Mouse (Mus musculus): ENCODE results near the gene Dll4.
A peak's percentile ranks its signal among the peaks of the same experiment; 100 is the strongest.

Dll4 gene

GRCm38 (mm10) chr2:119325568-119326143 lies at the start of gene Dll4:
TSS of gene Dll4 (plus strand) at chr2:119325784.
- DNase-seq (ENCODE audit: low spot score), result peak; percentile 84

GRCm38 (mm10) chr2:119276926-119277325 lies 48.7 kb upstream of the Dll4 start:
- DNase-seq (ENCODE audit: low spot score), result no peak

- DNase-seq (ENCODE audit: low spot score), result no peak
Measured at GRCm38 (mm10) chr2:119277810-119278209, 47.8 kb upstream of the Dll4 start.

GRCm38 (mm10) chr2:119281899-119282565 lies 43.6 kb upstream of the Dll4 start:
- DNase-seq (ENCODE audit: low spot score), result no peak

GRCm38 (mm10) chr2:119287372-119287771 lies 38.2 kb upstream of the Dll4 start:
- no peak for DNase-seq (ENCODE audit: low spot score)

- peak; percentile 98 for DNase-seq (ENCODE audit: low spot score)
Measured at GRCm38 (mm10) chr2:119288270-119288882, 37.2 kb upstream of the Dll4 start, which contains the start of gene Vps18. TSS of gene Vps18 (plus strand) at chr2:119288740.

- DNase-seq (ENCODE audit: low spot score), result peak; percentile 39
Measured at GRCm38 (mm10) chr2:119289014-119289416, 36.6 kb upstream of the Dll4 start.

GRCm38 (mm10) chr2:119292281-119292680 lies 33.3 kb upstream of the Dll4 start:
- no peak for DNase-seq (ENCODE audit: low spot score)

- DNase-seq (ENCODE audit: low spot score), result no peak
Measured at GRCm38 (mm10) chr2:119292852-119293251, 32.7 kb upstream of the Dll4 start.

GRCm38 (mm10) chr2:119293311-119293710 lies 32.3 kb upstream of the Dll4 start:
- DNase-seq (ENCODE audit: low spot score), result no peak

- no peak for DNase-seq (ENCODE audit: low spot score)
Measured at GRCm38 (mm10) chr2:119293776-119294390, 31.7 kb upstream of the Dll4 start.

GRCm38 (mm10) chr2:119294411-119294810 lies 31.2 kb upstream of the Dll4 start:
- no peak for DNase-seq (ENCODE audit: low spot score)

- DNase-seq (ENCODE audit: low spot score), result no peak
Measured at GRCm38 (mm10) chr2:119296756-119297155, 28.8 kb upstream of the Dll4 start.

- DNase-seq (ENCODE audit: low spot score), result no peak
Measured at GRCm38 (mm10) chr2:119297506-119297905, 28.1 kb upstream of the Dll4 start.

GRCm38 (mm10) chr2:119298330-119298729 lies 27.3 kb upstream of the Dll4 start:
- peak; percentile 67 for DNase-seq (ENCODE audit: low spot score)

- no peak for DNase-seq (ENCODE audit: low spot score)
Measured at GRCm38 (mm10) chr2:119298839-119299238, 26.7 kb upstream of the Dll4 start.

GRCm38 (mm10) chr2:119299981-119300818 lies 25.4 kb upstream of the Dll4 start:
- DNase-seq (ENCODE audit: low spot score), result peak; percentile 89

GRCm38 (mm10) chr2:119300819-119301493 lies 24.6 kb upstream of the Dll4 start:
- DNase-seq (ENCODE audit: low spot score), result peak; percentile 71

GRCm38 (mm10) chr2:119302876-119303275 lies 22.7 kb upstream of the Dll4 start:
- DNase-seq (ENCODE audit: low spot score), result no peak

GRCm38 (mm10) chr2:119304391-119304790 lies 21.2 kb upstream of the Dll4 start:
- no peak for DNase-seq (ENCODE audit: low spot score)

- DNase-seq (ENCODE audit: low spot score), result peak; percentile 79
Measured at GRCm38 (mm10) chr2:119304798-119305208, 20.8 kb upstream of the Dll4 start.

All from lung, postnatal 25 days (tissue).